Mouse (Mus musculus): Measurements from ENCODE around the gene Nrk.

The Nrk gene

GRCm38 (mm10) chrX:138914041-138914776 lies at the start of gene Nrk:
Nrk (plus strand) TSS chrX:138914430.
- DNase-seq (ENCODE audit: low spot score): no peak

- no peak for DNase-seq (ENCODE audit: low spot score)
Measured at GRCm38 (mm10) chrX:138913366-138913765, 864 bp upstream of the Nrk start.

GRCm38 (mm10) chrX:138914777-138915114 lies 516 bp downstream of the Nrk start:
- DNase-seq (ENCODE audit: low spot score): no peak

- DNase-seq (ENCODE audit: low spot score): no peak
Measured at GRCm38 (mm10) chrX:138919030-138919429, 4.8 kb downstream of the Nrk start.

- DNase-seq (ENCODE audit: low spot score): no peak
Measured at GRCm38 (mm10) chrX:138943905-138944304, 29.7 kb downstream of the Nrk start.

- DNase-seq (ENCODE audit: low spot score): peak; percentile 6
Measured at GRCm38 (mm10) chrX:138960713-138961112, 46.5 kb downstream of the Nrk start.

GRCm38 (mm10) chrX:138978501-138978900 lies 64.3 kb downstream of the Nrk start:
- DNase-seq (ENCODE audit: low spot score): no peak

- DNase-seq (ENCODE audit: low spot score): no peak
Measured at GRCm38 (mm10) chrX:138979249-138979648, 65.0 kb downstream of the Nrk start.

- no peak for DNase-seq (ENCODE audit: low spot score)
Measured at GRCm38 (mm10) chrX:139014524-139014923, 100.3 kb downstream of the Nrk start.

- no peak for DNase-seq (ENCODE audit: low spot score)
Measured at GRCm38 (mm10) chrX:139016540-139016939, 102.3 kb downstream of the Nrk start.

GRCm38 (mm10) chrX:139026532-139027097 lies 112.4 kb downstream of the Nrk start:
- DNase-seq (ENCODE audit: low spot score): no peak

- no peak for DNase-seq (ENCODE audit: low spot score)
Measured at GRCm38 (mm10) chrX:139027296-139027695, 113.1 kb downstream of the Nrk start.

GRCm38 (mm10) chrX:139027909-139028308 lies 113.7 kb downstream of the Nrk start:
- DNase-seq (ENCODE audit: low spot score): no peak

- no peak for DNase-seq (ENCODE audit: low spot score)
Measured at GRCm38 (mm10) chrX:139037666-139038065, 123.4 kb downstream of the Nrk start.

- no peak for DNase-seq (ENCODE audit: low spot score)
Measured at GRCm38 (mm10) chrX:139039314-139039713, 125.1 kb downstream of the Nrk start.

- DNase-seq (ENCODE audit: low spot score): no peak
Measured at GRCm38 (mm10) chrX:139041148-139041547, 126.9 kb downstream of the Nrk start.

GRCm38 (mm10) chrX:139051976-139052375 lies 137.7 kb downstream of the Nrk start:
- DNase-seq (ENCODE audit: low spot score): no peak

- no peak for DNase-seq (ENCODE audit: low spot score)
Measured at GRCm38 (mm10) chrX:139053149-139053548, 138.9 kb downstream of the Nrk start.
